Mouse (Mus musculus) adrenal gland, adult 18-20 months (tissue): ENCODE data around the gene Helq. TPM values are rescaled to one million over a fixed set of nuclear protein-coding genes. Genes with fewer than 3 reads are reported as not detected.
A peak's percentile ranks its signal among the peaks of the same experiment; 100 is the strongest.

Experiments used
- DNase-seq, 2 experiments: peaks; one replicate each; pipeline ENCODE4 v3.0.0; 2021 to 2022; ENCODE audit warnings: low spot score in 2 of 2
- long read RNA-seq, 2 experiments: library from polyadenylated mRNA; stranded (forward); transcript quantifications; one replicate each; pipeline ENCODE4 v2.0.0; 2021
- total RNA-seq, 2 experiments: library from RNA; stranded (reverse); gene quantifications; 1 replicate in 1 of 2; 2 replicates in 1 of 2; pipeline ENCODE4 v1.2.3; 2021

Gene Helq
- 1 to 10 TPM; 5.1 to 5.8 TPM for total RNA-seq
- long read RNA-seq, experiment 1, partial matches to known transcripts = 0 of 1 reads
- long read RNA-seq, experiment 1, other reads (novel, unspliced or antisense) = 0 of 1 reads
- long read RNA-seq, experiment 2, transcript Helq-201 (18 exons, 3,689 nt) = major isoform, 10 of 17 reads
- long read RNA-seq, experiment 2, partial matches to known transcripts = 3 of 17 reads
- long read RNA-seq, experiment 2, other reads (novel, unspliced or antisense) = 4 of 17 reads

GRCm38 (mm10) chr5:100798165-100798860, at the start of gene Helq, which contains the start of gene Mrps18c:
Gene Helq (minus strand): TSS chr5:100798598.
Gene Mrps18c (plus strand): TSS chr5:100798627.
- DNase-seq = peak; percentile 82 to 85

- DNase-seq = no peak
These were observed 48.7 kb upstream of the Helq start for GRCm38 (mm10) chr5:100847143-100847542.

- DNase-seq = no peak
These were observed 48.2 kb upstream of the Helq start for GRCm38 (mm10) chr5:100846599-100846920.

GRCm38 (mm10) chr5:100845848-100846598, 47.6 kb upstream of the Helq start:
- DNase-seq = peak; percentile 74 to 84

GRCm38 (mm10) chr5:100845485-100845847, 47.1 kb upstream of the Helq start, which contains the start of gene Gpat3:
Gene Gpat3 (plus strand): TSS chr5:100845713.
- DNase-seq = peak in 1 of 2 experiments; percentile 46

- no peak for DNase-seq
These were observed 46.1 kb upstream of the Helq start for GRCm38 (mm10) chr5:100844485-100844884.

GRCm38 (mm10) chr5:100837907-100838306, 39.5 kb upstream of the Helq start:
- DNase-seq = no peak

GRCm38 (mm10) chr5:100835862-100836538, 37.6 kb upstream of the Helq start:
- no peak for DNase-seq

- no peak for DNase-seq
These were observed 35.4 kb upstream of the Helq start for GRCm38 (mm10) chr5:100833841-100834240.

GRCm38 (mm10) chr5:100832680-100833079, 34.3 kb upstream of the Helq start:
- no peak for DNase-seq

- no peak for DNase-seq
These were observed 30.3 kb upstream of the Helq start for GRCm38 (mm10) chr5:100828701-100829100.

- DNase-seq = no peak
These were observed 28.1 kb upstream of the Helq start for GRCm38 (mm10) chr5:100826531-100826930.

- no peak for DNase-seq
These were observed 27.6 kb upstream of the Helq start for GRCm38 (mm10) chr5:100825975-100826374.

GRCm38 (mm10) chr5:100822826-100823225, 24.4 kb upstream of the Helq start:
- DNase-seq = no peak

GRCm38 (mm10) chr5:100821375-100821774, 23.0 kb upstream of the Helq start:
- DNase-seq = no peak

GRCm38 (mm10) chr5:100820483-100821184, 22.2 kb upstream of the Helq start, which contains the start of gene Abraxas1:
Gene Abraxas1 (minus strand): TSS chr5:100820965.
- peak; percentile 86 to 90 for DNase-seq

- no peak for DNase-seq
These were observed 21.4 kb upstream of the Helq start for GRCm38 (mm10) chr5:100819568-100820480.

GRCm38 (mm10) chr5:100818341-100818740, 19.9 kb upstream of the Helq start:
- no peak for DNase-seq

GRCm38 (mm10) chr5:100794084-100794483, 4.3 kb downstream of the Helq start:
- DNase-seq = no peak

- DNase-seq = no peak
These were observed 6.1 kb downstream of the Helq start for GRCm38 (mm10) chr5:100792261-100792660.
